Mouse (Mus musculus) adrenal gland, postnatal 14 days (tissue): Measurements from ENCODE around the gene Poc1b. TPM values are rescaled to one million over a fixed set of nuclear protein-coding genes. Genes with fewer than 3 reads are reported as not detected.
A peak's percentile ranks its signal among the peaks of the same experiment; 100 is the strongest.
"Not testable (repeated sequence)": the region's sequence is repeated elsewhere in the genome, so short reads cannot be mapped to it uniquely, and the experiment has no call there.

Source experiments
- DNase-seq: peaks from one replicate; pipeline ENCODE4 v3.0.0; 2021; ENCODE audit warnings: mixed read lengths
- total RNA-seq: library from RNA; stranded (reverse); gene quantifications from 2 replicates; pipeline ENCODE4 v1.2.3, GENCODE M21; 2021

The Poc1b gene
- total RNA-seq, 1 experiment from 2014 or later = 12.7 TPM

- not testable (repeated sequence) for DNase-seq
Measured at GRCm38 (mm10) chr10:99157697-99158096, 50.9 kb downstream of the Poc1b start.

DNA sequence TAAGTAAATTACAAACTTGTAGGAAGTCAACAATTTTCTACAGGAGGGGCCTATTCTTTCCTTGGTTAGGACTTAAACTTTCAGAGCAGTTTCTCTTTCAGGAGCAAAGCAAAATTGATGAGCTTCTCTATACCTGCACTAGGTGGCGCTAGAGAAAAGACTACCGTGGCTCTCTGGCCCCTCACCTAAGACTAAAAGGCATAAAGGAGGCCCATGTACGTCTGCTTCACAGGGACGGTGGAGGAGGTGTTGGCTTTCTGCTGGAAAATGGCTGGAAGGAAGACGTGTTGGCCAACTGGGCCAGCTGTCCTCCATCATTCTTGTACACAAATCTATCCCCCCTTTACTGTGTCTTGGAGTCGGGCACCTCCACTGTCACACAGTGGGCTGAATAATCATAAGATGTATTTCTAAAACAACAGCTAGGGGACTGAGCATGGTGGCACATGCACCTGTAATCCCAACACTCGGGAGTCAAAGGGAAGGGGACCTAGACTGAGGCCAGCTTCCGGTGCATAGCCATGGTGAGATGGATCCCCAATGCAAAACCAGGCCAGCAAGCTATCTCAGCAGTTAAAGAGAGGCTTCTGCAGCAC, 55.2 kb downstream of the Poc1b start:
- peak; percentile 43 for DNase-seq

- no peak for DNase-seq
Measured at GRCm38 (mm10) chr10:99163002-99163401, 56.2 kb downstream of the Poc1b start.

DNA sequence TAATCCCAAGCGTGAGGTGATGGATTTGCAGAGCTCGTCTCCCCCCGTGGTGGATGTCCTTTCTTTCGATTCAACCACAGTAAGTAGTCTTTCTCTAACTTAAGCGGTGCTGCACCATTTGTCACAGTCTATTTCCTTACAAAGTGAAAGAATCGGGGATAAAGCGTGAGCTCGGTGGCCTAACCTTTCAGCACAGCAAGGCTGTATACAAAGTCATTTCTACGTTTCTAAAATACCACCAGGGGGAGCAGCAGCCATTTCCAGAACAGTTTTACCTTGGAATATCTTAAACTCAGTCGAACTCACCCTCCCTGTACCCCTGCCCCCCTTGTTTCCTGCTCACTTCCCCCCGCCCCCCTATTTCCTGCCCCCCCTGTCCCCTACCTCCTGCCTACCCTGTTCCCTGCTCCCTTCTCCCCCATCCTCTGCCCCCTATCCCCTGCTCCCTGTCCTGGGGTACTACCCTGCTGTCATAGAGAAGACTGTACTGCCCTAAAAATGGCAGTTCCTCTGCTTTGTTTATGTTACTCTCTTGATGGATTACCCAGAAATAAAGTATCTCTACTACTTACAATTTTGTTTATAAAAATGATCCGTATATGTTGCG, 58.1 kb downstream of the Poc1b start:
- DNase-seq = peak; percentile 61

DNA sequence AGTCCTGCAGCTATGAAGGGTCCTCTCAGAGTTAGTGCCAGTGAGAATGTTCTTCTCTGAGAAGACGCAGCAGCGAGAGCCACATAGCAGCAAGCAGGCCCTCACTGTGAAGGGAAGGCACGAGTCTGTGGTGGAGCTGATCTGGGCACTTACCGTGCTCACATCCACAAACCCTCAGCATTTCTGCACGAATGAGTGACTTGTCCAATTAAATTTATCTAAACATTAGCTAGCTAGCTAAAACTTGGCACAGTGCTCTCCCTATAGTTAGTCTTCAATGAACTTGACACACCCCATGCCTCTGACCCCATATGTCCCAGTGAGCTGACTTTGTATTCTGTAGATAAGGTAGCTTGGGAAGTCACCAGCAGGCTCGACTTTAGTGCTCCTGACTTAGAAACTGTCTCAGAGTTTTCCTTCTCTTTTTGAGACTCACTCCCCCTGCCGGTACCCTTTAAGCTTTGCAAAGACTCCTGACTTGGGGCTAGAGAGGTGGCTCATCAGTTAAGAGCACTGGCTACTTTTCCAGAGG, 59.0 kb downstream of the Poc1b start:
- DNase-seq = no peak

GRCm38 (mm10) chr10:99166392-99166791, 59.6 kb downstream of the Poc1b start:
- peak; percentile 25 for DNase-seq

- DNase-seq = peak; percentile 39
Measured at GRCm38 (mm10) chr10:99168404-99168803, 61.6 kb downstream of the Poc1b start.

- peak; percentile 26 for DNase-seq
Measured at GRCm38 (mm10) chr10:99168840-99169764, 62.3 kb downstream of the Poc1b start.

- peak; percentile 21 for DNase-seq
Measured at GRCm38 (mm10) chr10:99169765-99170129, 62.9 kb downstream of the Poc1b start.

DNA sequence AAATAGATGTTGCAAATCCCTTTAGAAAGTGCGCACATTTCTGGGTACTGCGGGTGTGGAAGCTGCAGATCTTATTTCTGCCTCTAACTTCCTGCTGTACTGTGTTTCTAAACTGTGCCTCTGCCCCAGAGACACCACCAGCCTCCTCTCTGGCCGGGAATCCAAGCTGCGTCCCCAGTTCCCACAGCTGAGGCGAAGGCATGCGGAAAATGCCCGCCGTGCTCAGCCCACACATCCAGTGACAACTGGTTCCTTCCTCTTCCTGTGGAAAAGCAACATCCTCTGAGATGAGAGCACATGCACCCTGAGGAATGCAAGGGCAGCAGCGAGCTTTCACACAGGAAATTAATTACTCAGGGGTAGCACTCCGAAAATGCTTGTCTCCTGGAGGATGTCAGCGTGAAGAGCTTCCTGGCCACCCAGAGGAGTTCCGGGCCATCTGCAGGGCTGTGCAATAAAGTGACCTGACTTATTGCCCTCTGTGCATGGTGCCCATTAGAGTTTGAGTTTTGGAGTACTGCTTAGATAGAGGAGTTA, 65.2 kb downstream of the Poc1b start:
- DNase-seq = peak; percentile 71

DNA sequence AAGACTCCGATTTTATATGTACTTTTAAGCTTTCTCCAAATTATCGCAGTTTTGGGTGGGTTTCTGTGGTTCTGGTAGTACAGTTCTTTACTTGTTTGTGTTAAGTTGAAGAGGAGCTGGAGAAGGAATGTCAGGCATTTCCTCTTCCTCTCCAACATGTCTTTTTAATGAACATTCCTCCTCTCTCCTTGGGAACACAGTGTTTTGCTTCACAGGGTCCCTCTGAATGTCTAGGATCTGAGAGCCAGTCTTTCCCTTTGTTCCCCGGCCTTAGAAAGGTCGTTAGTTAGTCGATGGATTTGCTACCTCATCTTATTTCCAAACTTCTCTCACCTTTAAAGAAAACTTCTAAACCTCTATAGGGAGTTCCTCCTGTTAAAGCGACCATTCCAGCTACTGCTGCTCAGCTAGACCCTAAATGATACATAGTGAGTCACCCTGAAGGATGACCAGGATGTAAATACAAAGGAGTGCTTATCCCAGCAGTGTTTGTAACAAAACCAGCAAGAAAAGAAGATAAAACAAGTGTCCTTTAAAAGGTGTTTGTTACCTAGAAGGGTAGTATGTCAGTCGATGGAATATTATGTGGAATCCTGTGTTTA, 66.2 kb downstream of the Poc1b start:
- DNase-seq = no peak

- DNase-seq = no peak
Measured at GRCm38 (mm10) chr10:99176911-99177310, 70.1 kb downstream of the Poc1b start.

DNA sequence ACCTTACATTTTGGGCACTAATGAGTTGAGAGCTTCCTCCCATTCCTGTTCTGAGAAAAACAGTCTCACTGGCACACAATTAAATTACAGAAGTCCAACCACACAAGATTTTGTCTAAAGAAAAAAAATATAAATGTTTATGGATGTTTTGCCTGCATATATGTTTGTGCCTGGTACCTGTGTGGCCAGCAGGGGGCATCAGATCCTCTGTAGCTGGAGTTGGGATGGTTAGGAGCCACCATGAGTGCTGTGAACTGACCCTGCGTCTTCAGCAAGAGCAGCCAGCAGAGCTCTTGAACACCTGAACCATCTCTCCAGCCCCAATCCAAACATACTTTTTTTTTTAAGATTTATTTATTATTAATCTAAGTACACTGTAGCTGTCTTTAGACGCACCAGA, 71.3 kb downstream of the Poc1b start:
- DNase-seq = no peak

DNA sequence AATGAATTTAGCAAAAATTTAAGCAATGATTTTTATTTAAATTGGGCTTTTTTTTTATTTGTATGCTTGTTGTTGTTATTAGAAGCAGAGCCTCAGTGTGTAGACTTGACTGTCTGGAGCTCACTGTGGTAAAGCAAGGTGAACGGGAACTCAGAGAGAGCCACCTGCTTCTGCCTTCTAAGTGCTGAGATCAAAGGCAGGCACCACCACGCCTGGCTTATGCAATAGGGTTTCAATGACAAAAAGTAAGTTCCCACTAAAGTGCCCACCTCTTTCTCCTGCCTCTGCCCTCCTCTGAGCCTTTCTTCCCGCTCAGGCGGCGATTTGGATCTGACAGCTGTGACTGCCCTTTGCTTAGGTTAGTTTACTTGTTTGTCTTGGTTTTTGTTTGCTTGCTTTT, 72.3 kb downstream of the Poc1b start:
- DNase-seq = no peak

DNA sequence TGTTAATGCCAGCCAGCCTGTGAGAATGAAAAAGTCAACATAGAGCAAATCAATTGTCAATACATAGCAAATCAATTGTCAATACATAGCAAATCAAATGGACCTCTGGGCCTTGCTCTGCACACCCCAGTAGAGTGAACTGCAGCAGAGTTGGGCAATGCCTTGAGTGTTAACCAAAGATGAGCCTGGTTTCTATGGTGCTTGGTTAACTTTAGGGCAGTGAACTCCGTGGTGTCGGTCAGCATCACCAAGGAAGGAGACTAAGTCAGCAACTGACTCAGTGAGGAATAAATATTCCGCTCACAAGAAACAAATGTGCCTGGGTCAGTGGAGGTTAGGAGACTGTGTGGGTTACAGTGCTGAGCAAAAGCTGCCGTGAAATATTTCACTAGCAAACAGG, 72.7 kb downstream of the Poc1b start:
- no peak for DNase-seq

DNA sequence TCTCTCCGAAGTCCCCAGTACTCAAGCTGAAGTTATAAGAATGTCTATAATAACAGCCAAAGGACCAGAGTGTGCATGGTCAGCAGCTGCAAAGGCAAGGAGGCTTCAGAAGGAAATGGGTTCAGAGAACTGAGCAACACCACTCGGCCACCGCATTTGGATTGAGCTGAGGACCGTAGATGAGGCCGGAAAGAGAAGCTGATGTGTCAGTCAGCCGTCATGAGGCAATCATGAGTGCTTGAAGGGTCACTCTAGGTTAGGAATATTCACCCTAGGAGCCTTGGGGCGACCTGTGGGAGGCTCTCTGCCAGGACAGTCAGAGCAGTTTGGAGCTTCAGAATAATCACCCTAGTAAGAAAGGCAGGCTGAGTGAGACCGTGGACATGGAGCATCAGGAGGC, 74.7 kb downstream of the Poc1b start:
- DNase-seq = no peak

- no peak for DNase-seq
Measured at GRCm38 (mm10) chr10:99182107-99182506, 75.3 kb downstream of the Poc1b start.

DNA sequence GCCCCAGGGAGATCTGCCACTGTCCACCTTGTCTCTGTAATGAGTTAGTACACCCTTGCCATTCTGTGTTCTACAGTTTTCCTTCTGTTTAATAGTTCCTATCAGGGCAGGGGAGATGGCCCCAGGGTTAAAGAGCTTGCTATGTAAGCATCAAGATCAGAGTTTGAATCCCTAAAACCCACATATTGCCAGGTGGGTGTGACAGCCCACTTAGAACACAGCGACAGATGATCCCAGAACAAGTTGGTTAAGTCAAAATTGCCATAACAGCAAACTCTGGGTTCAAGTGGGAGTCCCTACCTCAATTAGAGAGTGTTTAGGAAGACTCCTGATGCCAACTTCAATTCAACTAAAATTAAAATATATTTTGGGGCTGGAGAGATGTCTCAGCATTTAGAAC, 81.3 kb downstream of the Poc1b start:
- no peak for DNase-seq

DNA sequence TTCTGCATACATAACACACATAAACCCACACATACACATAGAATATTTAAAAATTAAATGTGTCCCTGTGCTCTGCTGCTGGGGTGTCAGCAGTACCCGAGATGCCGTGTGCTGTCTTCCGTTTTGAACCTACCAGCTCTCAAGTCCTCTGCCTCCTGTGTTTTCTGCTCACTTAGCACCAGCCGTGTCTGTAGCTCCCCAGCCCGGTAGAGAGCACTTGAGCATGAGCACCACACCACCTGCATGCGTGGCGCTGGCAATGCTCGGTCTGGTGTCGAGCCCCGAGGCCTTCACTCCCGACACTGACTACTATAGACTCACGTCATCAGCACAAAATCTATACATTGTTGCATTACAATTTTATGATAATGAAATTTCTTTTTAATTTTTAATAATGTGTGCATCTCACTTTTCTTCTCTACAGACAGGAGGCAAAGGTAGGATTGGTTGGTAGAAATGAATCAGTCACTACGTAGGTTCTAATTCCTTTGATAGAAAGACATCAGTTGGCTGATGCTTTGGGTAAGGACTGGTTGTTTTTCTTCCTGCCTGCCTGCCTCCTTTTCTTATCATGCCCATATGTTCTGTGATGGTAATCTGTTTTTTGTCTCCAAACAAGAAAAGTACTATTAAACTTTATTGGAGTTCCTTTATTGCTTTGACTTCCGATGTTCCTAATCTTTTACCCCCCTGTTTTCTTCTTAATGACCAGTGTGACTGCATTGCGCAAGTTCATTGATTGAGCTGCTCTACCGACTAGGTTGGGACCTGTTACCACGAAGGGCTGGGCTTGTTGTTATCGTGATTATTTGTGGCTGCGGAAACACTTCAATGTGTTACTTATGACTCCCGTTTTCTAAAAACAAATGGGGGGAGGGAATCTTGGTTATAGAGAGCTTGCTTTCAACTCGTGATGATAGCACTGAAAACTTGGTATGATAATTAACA, 82.1 kb downstream of the Poc1b start:
- no peak for DNase-seq

- peak; percentile 85 for DNase-seq
Measured at GRCm38 (mm10) chr10:99190798-99191197, 84.0 kb downstream of the Poc1b start.

GRCm38 (mm10) chr10:99194451-99195055, 87.7 kb downstream of the Poc1b start:
- no peak for DNase-seq
